Mouse (Mus musculus) olfactory bulb, adult 2 months (tissue): ENCODE data around the gene Olfml1.

ENCODE experiments used
- CTCF ChIP-seq: fragments of 200-500 bp; IDR thresholded peaks from 2 replicates; pipeline ENCODE4 v1.5.1; 2012; ENCODE audit warnings: low read depth, mild to moderate bottlenecking, low read length, moderate library complexity; ENCODE audit not compliant: insufficient read depth
- POLR2A ChIP-seq: fragments of 200-500 bp; IDR thresholded peaks from 2 replicates; pipeline ENCODE4 v1.6.1; 2012; ENCODE audit warnings: mild to moderate bottlenecking, low read depth, low read length, moderate library complexity; ENCODE audit not compliant: insufficient read depth

DNA sequence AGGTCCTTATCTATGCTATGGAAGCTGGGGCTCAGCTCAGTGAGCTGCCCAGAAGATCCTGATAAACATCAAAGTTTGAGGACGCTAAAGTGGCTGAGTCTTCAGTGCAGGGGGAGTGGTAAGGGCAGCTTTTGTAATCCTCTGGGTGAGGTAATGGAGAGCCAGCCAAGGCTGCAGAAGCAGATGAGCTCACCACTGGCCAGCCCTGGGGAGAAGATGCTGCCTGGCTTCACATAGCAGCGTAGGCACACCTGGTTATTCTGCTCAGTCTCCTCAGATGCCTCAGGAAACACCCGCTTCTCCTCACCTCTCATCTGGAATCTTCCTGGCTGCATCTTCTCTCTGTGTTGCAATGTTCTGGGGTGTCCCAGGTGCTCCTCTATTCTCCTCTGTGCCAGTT, 57.2 kb downstream of the Olfml1 start:
- no peak for TF ChIP-seq POLR2A
- no peak for TF ChIP-seq CTCF
